Mouse (Mus musculus) gastrocnemius, postnatal 25 days (tissue): ENCODE results near the gene Lgals2. TPM values are rescaled to one million over a fixed set of nuclear protein-coding genes. Genes with fewer than 3 reads are reported as not detected.
A peak's percentile ranks its signal among the peaks of the same experiment; 100 is the strongest.
"Not testable (repeated sequence)": the region's sequence is repeated elsewhere in the genome, so short reads cannot be mapped to it uniquely, and the experiment has no call there.

ENCODE experiments used
- DNase-seq: peaks from one replicate; pipeline ENCODE4 v3.0.0; 2022
- total RNA-seq, 2 experiments: library from RNA; stranded (reverse); gene quantifications; 1 replicate in 1 of 2; 2 replicates in 1 of 2; pipeline ENCODE4 v1.2.3; 2021

Gene Lgals2
- total RNA-seq, 2 experiments from 2014 or later, result not detected

DNA sequence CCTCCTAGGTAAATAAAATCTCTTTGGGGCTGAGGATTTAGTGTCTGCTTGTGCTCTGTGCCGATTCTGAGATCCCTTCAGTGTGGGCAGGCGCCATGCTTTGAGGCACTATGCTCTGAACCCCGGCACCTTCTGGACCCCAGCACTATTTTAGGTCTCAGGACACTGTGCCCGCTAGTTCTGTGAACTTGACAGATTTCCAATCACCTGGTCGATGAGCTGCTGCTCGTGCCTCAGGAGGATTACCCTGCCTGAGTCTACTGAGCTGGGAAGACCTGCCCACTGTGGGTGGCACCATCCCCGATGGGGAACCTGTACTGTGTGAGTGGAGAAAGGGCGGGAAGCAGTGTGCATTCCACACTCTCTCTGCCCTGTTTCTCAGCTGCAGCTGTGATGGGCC, 19.7 kb upstream of the Lgals2 start:
- DNase-seq, result no peak

DNA sequence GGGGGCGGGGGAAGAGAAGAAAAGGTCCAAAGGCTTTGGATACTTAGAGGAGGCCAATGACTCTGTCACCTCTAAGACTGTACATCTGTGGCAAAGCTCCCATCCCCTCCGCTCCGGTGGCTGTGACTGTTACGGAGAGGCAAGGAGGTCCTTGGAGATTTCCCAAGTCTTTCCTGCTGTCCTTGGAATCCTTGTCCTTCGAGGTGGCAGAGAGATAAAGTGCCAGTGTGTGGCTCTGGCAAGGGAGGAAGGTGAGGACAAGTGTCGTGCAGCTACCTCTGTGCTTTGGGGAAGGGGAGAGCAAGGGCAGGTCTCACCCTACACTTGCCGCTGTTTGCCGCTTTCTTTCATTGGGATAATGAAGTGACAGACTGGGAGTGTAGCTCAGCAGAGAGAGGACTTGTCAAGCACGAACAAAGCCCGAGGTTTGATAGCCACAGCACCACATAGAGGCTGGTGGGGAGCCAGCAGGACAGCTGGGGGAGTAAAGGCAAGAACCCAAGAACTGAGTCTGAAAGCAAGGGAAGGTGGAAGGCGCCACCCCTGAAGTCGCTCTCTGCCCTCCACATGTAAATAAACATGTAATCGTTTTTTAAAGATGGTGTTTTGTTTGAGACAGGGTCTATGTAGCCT, 18.6 kb upstream of the Lgals2 start:
- DNase-seq, result no peak

DNA sequence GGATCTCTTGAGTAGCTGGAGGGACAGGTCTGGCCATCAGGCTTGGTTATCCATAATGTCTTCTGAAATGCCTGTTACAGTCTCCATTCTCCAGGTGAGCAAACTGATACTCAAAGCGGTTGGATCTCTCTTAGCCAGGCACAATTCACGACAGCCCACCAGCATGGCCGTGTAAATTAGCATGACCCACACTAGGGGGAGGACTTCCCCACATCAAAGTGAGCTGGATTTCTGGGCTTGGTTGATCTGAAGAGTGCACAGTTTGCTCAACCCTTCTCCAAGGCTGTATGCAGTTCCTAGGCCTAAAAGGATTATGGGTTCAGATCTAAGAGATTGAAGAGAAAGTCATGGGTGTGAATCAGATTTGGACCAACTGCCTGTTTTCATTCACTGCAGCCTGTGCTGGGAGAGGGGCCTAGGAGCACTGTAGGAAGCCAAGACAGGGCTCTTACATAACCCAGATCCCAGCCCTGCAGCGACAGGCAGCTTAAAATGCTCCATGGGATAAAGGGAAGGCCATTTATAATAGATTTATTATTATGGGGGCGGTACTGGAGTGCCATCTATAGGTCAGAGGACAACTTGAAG, 16.8 kb upstream of the Lgals2 start:
- DNase-seq, result no peak

DNA sequence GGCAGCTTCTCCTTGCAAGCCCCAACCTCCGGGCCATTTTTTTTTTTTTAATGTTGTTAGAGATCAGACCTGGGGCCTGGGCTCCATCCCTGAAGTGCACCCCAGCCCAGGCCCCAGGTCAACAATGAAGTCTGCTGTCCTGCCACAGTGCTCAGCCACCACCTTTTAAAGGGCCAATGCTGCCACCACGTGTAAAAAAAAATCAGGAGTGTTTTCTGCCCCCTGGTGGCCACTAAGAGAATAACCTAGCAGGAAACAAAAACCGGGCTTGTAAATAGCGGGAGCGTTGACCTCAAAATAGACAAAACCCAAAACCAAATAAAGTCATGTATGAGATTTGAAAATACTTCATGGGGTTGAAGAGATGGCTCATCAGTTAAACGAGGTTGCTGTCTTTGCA, 14.4 kb upstream of the Lgals2 start:
- no peak for DNase-seq

DNA sequence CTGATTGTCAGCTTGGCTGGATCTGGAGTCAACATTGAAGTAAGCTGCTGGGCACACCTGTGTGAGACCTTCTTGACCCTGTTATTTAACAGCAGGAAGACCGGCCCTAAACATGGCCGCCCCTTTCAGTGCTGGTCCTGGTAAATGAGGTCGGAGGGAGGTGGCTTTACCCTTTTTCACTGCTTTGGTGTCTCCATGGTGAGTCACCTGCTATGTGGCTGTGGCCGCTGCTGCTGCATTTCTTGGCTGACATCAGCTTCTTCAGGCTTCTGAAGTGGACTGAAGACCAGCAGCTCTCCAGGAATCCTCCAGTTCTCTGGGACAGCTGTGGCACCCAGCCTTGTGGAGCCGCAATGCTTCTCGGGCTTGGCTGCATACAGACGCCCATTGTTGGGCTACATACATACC, 13.5 kb upstream of the Lgals2 start:
- DNase-seq, result no peak

DNA sequence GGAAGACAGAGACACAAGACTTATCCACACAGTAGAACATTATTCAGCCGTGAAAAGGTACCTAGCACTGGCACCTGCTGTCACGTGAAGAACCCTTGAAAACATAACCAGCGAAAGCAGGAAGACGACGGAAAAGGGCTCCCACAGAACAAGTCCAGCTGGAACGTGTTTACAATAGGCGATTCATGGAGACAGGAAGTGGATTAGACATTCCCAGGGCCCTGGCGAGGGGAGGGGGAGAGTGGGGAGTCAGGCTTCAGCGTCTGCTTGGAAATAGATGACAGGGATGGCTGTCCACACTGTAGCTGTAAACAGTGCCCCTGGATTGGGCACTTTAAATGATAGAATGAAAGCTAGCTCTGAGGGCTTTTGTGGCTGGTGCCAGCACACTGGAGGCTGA, 13.1 kb upstream of the Lgals2 start:
- DNase-seq, result no peak

DNA sequence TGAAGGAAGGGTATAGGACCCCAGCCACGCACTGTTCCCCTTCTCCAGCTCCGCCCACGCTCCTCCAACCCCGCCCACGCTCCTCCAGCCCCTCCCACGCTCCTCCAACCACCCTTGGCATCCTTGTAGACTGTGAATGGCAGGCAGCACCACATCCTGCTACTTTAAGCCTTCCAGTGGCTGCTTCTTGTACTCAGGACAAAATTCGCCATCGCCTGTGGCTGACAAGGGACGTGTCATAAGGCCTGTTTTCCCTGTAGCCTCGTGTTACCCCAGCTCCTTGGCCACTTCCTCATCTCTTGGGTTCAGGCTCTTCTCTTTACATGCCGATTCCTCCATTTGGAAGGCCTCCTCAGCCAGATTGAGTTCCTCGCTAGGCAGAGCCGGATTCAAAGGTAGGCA, 8.5 kb upstream of the Lgals2 start:
- no peak for DNase-seq

DNA sequence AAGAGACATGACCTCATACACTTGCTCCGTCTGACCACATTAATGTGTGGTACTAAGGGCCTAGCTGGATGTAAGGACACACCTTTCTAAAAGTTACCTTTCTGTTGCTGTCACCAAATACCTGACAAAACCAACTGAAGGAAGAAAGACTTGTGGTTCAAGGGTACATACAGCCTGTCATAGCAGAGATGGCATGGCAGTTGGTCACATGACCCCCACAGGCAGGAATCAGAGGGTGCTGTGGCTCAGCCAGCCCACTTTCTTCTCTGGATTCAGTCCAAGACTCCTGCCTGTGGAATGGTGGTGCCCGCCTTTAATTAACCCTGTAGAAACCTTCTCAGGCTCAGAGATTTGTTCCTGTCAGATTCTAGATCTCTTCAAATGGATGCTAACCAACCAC, 7.8 kb upstream of the Lgals2 start:
- no peak for DNase-seq

DNA sequence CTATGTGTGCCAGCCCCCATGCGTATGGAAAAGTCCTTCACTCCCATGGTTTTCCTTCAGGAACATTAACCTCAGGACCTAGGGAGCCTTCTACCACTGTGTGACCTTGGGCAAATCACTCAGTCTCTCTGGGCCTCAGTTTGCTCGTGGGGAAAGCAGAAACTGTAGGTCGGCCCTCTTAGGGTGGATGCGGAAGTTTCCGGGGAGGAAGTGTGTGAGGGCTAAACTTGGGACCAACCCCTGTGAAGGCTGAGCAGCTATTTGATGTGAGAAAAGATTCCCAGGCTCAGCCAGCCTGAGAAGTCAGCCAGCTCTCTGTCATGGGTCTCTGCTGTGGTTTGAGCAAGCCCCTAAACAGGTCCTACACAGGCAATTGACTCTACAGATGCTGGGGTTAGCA, 7.0 kb upstream of the Lgals2 start:
- DNase-seq, result no peak

DNA sequence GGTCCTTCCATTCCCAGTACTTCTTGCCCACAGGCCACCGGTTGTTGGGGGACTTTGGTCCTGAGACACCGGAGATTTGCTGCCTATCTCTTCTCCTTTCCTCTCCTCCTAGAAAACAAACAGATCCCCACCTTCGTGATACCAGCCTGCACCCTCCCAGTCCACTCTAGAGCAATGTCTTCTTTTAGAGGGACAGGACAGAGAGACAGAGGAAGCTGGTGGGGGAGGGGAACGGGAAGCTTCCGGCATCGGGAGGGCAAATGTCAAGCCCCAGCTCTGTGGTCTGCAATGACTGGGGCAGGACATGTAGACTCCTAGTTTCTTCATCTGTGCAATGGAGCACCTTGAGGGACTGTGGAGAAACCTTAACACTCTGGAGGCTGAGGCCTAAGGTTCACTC, 4.4 kb upstream of the Lgals2 start:
- no peak for DNase-seq

DNA sequence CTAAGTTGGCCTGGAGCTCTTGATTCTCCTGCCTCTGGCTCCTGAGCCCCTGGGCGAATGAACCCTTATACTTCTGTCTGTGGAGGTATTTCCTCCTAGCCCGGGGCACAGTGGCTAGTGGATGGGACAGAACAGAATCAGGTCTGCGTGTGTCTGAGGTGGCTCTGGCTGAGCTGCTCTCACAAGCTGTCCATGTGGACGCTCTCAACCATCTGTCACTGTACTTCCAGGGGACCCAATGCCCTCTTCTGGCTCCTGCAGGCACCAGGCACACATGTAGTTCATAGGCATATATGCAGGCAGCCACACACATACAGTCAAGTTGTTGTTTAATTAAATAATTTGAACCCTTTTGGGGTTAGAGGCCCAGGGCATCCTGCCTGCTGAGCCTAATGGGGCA, 4.0 kb upstream of the Lgals2 start:
- no peak for DNase-seq

DNA sequence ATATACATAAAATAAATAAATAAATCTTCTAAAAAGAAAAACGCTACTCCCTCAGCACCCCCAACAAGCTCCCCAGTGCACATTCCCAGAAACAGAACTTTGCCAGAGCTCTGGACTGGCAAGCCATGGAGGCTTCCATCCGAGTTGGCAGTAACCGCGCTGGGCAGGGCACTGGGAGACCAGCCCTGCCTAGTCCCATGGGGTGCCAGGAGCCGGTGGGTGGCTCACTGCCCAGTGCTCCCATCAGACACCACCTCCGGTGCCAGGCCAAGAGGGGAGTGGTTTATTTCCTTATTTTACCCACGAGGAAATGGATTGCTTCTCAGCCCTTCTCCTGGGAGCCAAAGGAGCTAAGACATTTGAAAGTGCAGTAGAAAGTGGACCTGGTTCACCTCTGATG, 1.7 kb upstream of the Lgals2 start:
- DNase-seq, result peak; percentile 78

DNA sequence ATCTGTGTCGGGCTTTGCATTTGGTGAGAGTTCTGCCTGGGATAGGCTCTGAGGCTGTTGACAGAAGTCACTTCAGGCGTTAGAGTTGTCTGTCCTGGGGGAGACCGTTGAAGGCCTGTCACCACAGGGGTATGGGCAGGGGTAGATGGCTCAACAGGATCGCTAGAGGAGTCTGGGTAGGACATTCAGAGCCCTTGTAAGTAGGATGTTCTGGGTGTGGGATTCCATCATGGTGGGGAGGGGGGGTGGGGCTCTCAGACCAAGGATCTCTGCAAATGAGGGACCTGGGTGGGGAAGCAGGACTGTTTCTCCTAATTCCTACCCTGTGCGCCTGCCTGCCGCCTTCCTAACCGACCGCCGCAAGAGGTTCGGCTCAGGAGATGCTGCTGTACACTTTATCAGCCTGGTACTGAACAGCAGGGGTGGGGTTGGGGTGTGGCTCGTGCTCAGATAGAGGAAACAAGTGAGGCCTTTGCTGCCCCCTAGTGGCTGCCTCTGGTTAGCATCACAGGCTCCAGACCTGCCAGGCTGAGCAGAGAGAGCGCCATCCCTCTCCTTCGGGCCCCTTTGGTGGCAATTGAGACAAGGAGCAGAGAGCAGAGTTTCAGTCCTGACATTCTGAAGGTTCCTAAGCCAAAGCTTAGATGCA, 3.7 kb downstream of the Lgals2 start:
- DNase-seq, result peak; percentile 82

DNA sequence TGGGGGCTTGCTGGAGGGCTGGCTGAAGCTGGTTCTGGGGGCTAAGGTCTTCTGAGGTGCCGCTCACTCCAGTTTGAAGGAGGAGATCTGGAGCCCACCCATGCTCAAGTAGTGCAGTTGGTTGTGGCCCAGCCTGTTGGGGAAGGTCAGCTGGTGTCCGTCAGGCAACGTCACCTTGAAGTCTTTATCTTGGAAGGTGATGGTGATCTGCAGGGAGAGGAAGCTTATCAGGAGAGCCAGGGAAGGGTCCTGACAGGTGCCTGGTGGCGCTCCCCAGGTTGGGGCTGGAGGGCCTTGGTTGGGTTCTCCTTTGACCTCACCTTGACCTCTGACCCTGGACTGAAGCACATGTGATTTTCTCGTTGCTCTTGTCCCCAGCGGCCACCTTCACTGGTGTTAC, 4.4 kb downstream of the Lgals2 start:
- DNase-seq, result no peak

DNA sequence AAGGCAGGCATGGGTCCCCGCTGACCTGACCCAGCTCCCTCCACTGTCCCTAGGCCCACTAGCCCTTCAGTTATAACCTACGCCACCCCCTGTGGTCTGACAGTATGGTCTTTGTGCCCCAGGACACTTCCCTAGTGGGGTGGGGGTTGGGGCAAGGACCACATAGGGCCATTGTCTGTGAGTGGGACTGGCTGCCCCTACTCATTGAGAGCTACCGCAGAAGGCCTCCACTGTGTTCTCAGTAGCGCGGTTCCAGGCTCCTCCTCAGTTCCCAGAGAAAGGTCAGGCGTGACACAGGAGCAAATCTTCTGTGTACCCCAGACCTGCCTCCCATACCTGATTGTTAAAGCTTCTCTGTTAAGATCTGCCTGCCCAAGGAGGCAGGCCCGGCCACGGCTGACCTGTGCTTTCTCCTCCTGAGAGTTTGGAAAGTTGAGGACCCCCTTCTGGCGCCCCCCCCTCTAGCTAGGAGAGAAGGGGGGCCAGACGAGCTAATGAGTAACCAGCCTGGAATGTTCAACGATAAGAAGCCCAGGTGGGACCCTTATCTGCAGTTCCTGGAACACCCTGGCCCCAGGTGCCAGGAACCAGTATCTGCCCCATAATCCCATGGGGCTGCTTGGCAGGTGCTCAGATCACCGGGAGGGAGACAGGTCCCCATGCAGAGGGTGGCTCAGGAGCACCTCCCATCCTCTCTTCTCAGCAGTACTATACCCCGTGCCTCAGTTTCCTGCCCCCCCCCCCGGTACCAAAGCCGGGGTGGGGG, 5.1 kb downstream of the Lgals2 start:
- DNase-seq, result no peak

DNA sequence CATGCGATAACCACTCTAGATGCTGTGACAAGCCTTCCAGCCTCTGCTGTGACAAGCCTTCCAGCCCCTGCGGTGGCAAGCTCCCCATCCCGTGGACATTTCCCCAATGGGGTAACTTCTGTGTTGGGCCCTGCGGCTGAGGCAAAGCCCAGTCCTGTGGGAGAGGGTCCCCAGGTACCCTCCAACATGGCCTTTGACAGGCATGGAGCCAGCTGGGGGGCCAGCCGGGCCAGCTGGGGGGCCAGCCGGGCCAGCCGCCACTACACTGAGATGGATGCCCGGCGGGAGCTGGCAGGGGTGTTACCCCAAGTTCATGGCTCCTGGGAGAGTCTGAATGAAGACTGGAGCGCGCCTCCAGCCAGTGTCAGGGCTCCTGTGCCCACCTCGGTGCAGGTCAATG, 5.8 kb downstream of the Lgals2 start:
- no peak for DNase-seq

DNA sequence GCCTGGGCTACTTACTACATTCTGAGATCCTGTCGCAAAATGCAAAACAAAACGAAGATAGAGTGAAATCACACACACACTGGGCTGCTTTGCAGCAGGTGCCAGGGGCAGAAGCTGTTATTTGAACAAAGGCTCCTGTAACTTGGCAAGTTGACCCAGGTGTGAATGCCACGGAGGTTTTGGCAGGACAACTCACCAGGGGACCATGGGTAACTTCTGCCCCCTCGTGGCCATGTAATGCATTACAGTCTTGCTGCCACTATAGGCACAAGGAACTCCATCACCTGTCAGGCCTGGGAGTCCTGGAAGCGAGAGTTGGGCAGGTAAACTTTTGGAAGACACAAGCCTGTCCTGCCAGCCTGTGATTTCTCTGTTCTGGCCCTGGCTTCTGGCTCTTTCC, 6.9 kb downstream of the Lgals2 start:
- DNase-seq, result peak; percentile 69

DNA sequence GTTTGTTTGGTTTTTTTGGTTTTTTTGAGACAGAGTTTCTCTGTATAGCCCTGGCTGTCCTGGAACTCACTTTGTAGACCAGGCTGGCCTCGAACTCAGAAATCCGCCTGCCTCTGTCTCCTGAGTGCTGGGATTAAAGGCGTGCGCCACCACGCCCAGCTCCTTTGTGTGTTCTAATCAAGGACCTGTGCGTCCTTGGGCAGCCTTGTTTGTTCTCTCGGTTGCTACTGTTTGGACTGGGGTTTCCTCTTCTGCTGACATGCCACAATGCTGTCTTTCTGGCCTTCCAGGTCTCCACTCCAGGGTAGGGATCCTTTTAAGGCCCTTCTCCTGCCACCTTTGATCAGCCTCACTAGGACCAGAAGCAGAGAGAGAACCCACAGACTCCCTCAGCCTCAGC, 8.5 kb downstream of the Lgals2 start:
- not testable (repeated sequence) for DNase-seq

DNA sequence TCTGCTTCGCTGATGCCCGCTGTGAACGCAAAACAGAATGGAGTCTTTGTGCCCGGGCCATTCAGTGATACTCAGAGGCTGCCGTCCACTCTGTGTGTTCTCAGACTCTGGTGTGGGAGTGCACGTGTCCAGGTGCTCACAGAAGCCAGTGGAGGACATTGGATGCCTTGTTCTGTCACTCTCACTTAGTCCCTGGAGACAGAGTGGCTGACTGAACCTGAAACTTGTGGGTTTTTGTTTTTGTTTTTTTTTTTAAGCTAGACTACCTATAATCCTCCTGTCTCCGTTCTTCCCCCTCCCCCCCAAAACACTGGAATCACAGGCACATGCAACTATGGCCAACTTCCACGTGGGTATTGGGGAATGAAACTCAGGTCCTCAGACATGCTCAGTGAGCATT, 9.0 kb downstream of the Lgals2 start:
- DNase-seq, result no peak

DNA sequence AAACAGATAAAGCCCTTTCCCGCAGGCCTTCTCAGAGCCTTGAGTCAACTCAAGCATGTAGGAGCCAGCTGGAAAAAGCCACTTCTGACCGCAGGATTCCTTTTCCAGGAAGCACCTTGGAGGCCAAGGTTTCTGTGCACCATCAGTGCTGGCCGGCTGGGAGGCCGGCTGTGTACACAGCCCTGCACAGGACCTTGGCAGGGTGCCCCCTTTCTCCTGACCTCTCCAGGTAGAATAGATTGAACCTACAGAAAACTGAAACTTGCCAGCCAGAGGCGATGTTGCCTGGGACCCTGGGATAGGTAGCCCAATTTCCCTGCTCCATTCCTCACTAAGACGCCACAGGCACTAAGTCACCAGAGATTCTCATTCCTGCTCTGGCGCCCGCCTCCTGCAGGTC, 9.5 kb downstream of the Lgals2 start:
- no peak for DNase-seq

DNA sequence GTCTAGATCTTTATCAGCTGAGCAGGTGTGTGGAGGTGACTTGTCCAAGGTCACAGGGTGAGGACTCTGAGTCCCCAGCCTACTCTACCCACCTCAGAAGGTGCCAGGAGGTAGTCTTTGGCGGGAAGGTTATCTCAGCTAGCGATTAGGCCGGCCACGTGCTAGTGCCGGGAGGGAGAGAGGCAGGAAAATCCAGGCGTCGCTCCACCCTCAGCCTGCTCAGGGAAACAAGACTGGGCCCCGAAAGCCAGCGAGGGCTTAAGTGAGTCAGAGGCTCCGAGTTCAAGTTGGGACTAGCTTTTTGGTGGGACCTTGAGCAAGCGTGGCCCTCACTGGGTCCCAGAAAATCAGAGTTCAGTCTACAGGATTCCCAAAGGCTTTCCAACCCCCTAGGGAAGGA, 10.0 kb downstream of the Lgals2 start:
- DNase-seq, result no peak

DNA sequence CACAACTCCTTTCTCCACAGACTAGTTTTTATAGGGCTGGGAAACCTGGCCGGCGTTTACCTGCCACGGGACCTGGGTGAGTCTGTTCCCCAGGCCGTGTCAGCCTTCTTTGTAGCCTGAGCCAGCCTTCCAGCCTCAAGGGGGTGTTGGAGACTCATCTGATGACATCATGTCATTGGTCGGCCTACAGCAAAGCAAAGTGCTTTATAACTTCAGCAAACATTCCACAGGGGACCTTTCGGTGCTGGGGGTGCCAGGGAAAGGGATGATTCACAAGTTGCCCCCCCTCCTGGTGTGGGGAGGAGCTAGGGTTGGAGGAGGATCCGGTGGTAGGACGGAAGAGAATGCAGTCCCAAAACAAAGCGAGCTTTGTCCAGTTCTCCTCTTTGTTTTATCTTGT, 10.5 kb downstream of the Lgals2 start:
- DNase-seq, result peak; percentile 68
